Mouse (Mus musculus) adrenal gland, postnatal 25 days (tissue): ENCODE results near the gene Dlgap1. TPM values are rescaled to one million over a fixed set of nuclear protein-coding genes. Genes with fewer than 3 reads are reported as not detected.

Source experiments
- DNase-seq: peaks from one replicate; pipeline ENCODE4 v3.0.0; 2021; ENCODE audit warnings: mixed read lengths
- total RNA-seq: library from RNA; stranded (reverse); gene quantifications from 2 replicates; pipeline ENCODE4 v1.2.3, GENCODE M21; 2021

Dlgap1 gene
- total RNA-seq, 1 experiment from 2014 or later: 55.1 TPM

GRCm38 (mm10) chr17:70755669-70756263 lies 786.9 kb downstream of the Dlgap1 start:
- no peak for DNase-seq

- no peak for DNase-seq
Observed at GRCm38 (mm10) chr17:70762001-70762400, 793.1 kb downstream of the Dlgap1 start.

GRCm38 (mm10) chr17:70762634-70763033 lies 793.8 kb downstream of the Dlgap1 start:
- no peak for DNase-seq

GRCm38 (mm10) chr17:70765337-70765736 lies 796.5 kb downstream of the Dlgap1 start:
- no peak for DNase-seq

- DNase-seq: no peak
Observed at GRCm38 (mm10) chr17:70765976-70766375, 797.1 kb downstream of the Dlgap1 start.

GRCm38 (mm10) chr17:70772120-70772899 lies 803.4 kb downstream of the Dlgap1 start:
- no peak for DNase-seq

GRCm38 (mm10) chr17:70779770-70780169 lies 810.9 kb downstream of the Dlgap1 start:
- DNase-seq: no peak

- no peak for DNase-seq
Observed at GRCm38 (mm10) chr17:70780726-70781689, 812.1 kb downstream of the Dlgap1 start.

- DNase-seq: no peak
Observed at GRCm38 (mm10) chr17:70783273-70783672, 814.4 kb downstream of the Dlgap1 start.

- DNase-seq: no peak
Observed at GRCm38 (mm10) chr17:70787366-70787765, 818.5 kb downstream of the Dlgap1 start.

- no peak for DNase-seq
Observed at GRCm38 (mm10) chr17:70790801-70791200, 821.9 kb downstream of the Dlgap1 start.

- no peak for DNase-seq
Observed at GRCm38 (mm10) chr17:70791596-70792275, 822.9 kb downstream of the Dlgap1 start.

GRCm38 (mm10) chr17:70794291-70794690 lies 825.4 kb downstream of the Dlgap1 start:
- DNase-seq: no peak

- no peak for DNase-seq
Observed at GRCm38 (mm10) chr17:70794722-70795121, 825.8 kb downstream of the Dlgap1 start.

- DNase-seq: no peak
Observed at GRCm38 (mm10) chr17:70795196-70795595, 826.3 kb downstream of the Dlgap1 start.

- DNase-seq: no peak
Observed at GRCm38 (mm10) chr17:70796940-70797772, 828.3 kb downstream of the Dlgap1 start.

GRCm38 (mm10) chr17:70797773-70798045 lies 828.8 kb downstream of the Dlgap1 start:
- DNase-seq: no peak

- no peak for DNase-seq
Observed at GRCm38 (mm10) chr17:70799266-70799665, 830.4 kb downstream of the Dlgap1 start.

GRCm38 (mm10) chr17:70802022-70802421 lies 833.1 kb downstream of the Dlgap1 start:
- DNase-seq: no peak

- no peak for DNase-seq
Observed at GRCm38 (mm10) chr17:70805866-70806265, 837.0 kb downstream of the Dlgap1 start.

- DNase-seq: peak; percentile 10
Observed at GRCm38 (mm10) chr17:70806600-70806999, 837.7 kb downstream of the Dlgap1 start.
